Mouse (Mus musculus) forebrain, embryonic 12.5 days (tissue): ENCODE results near the gene Apob. TPM values are rescaled to one million over a fixed set of nuclear protein-coding genes. Genes with fewer than 3 reads are reported as not detected.
"Not testable (repeated sequence)": the region's sequence is repeated elsewhere in the genome, so short reads cannot be mapped to it uniquely, and the experiment has no call there.

Experiments
- ATAC-seq: fragments of 200-750 bp; cut with Nextera tagmentation; 2 replicates; pipeline ENCODE4 v1.8.0; 2017; ENCODE audit warnings: moderate TSS enrichment; ENCODE audit not compliant: low FRiP score
- H3K27ac ChIP-seq: fragments of 300-500 bp; sonication (generic); 2 replicates; pipeline ENCODE4 v1.5.1; 2016; ENCODE audit warnings: mild to moderate bottlenecking
- H3K27me3 ChIP-seq: fragments of 300-500 bp; sonication (generic); 2 replicates; pipeline ENCODE4 v1.6.1; 2016; ENCODE audit warnings: mild to moderate bottlenecking
- H3K36me3 ChIP-seq: fragments of 300-500 bp; sonication (generic); replicated peaks from 2 replicates; pipeline ENCODE4 v1.6.1; 2016; ENCODE audit warnings: mild to moderate bottlenecking
- H3K4me1 ChIP-seq: fragments of 300-500 bp; sonication (generic); 2 replicates; pipeline ENCODE4 v1.6.1; 2016
- H3K4me2 ChIP-seq: fragments of 300-500 bp; sonication (generic); 2 replicates; pipeline ENCODE4 v1.6.1; 2016; ENCODE audit warnings: mild to moderate bottlenecking, moderate library complexity
- H3K4me3 ChIP-seq: fragments of 300-500 bp; sonication (generic); replicated peaks from 2 replicates; pipeline ENCODE4 v1.5.1; 2016; ENCODE audit warnings: mild to moderate bottlenecking
- H3K9ac ChIP-seq: fragments of 300-500 bp; sonication (generic); 2 replicates; pipeline ENCODE4 v1.6.1; 2016; ENCODE audit warnings: mild to moderate bottlenecking
- H3K9me3 ChIP-seq: fragments of 300-500 bp; sonication (generic); 2 replicates; pipeline ENCODE4 v1.6.1; 2016
- WGBS: fragments of 180-500 bp; shearing (Covaris S2); methylation state at CpG from one replicate; pipeline ENCODE4 v1.1.7; 2016; 5-methylcytosine and 5-hydroxymethylcytosine counted together
- polyA plus RNA-seq: library from polyadenylated mRNA; unstranded; fragments of >200 nt; fragmentation: Nextera tagmentation; extraction: Ambion mirVana; gene quantifications from 2 replicates; pipeline ENCODE4 v1.2.1, GENCODE M21; 2016

Apob gene
- polyA plus RNA-seq, 1 experiment from 2014 or later = not detected

DNA sequence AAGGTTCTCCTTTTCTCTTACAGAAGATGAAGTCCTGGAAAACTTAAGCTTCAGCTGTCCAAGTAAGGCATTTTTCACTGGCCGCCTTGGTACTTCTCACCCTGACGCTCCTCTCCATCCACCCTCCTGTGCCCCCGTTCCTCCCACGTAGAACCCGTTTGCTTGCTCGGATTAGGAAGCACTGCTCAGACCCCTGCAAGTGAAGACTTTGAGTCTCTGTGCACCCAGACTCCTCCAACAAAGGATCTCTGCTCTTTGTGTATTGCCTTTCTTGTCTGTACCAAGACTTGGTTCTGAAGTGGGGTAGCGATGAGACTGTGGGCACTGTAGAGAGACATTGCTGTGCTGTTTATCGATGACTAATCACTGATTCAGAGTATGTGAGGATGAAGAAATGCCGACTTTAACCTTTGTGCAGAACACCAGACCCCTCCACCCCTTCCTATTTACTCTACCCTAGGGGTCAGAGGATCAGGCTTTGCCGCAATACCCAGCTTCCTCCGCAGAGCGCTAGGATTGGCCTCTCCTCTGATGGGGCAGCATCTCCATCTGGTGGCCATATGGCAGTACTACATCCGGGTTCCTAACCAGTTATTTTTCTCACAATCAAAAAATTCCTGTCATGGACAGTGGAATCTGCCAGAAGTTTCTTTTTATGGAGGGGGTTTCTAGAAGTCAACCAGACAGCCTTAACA lies 889 bp downstream of the Apob start:
- no peak overlapping the region for H3K4me2 ChIP-seq
- H3K9ac ChIP-seq = no peak overlapping the region
- H3K4me1 ChIP-seq = peaks cover 2% of the 10 kb centered on the region; the same call in 1 of the 2 replicates
- peaks cover 5% of the 10 kb centered on the region; the same call in 1 of the 2 replicates for H3K27me3 ChIP-seq
- no peaks in the 10 kb centered on the region for H3K9me3 ChIP-seq
- 44% methylated on average over 13 of the region's 13 CpGs for WGBS
- H3K4me3 ChIP-seq = no peak overlapping the region
- no peak overlapping the region for H3K27ac ChIP-seq
- peak; percentile 86 for ATAC-seq
- no peaks in the 10 kb centered on the region for H3K36me3 ChIP-seq

GRCm38 (mm10) chr12:7984411-7984810 lies 7.0 kb downstream of the Apob start:
- no peak for ATAC-seq
- H3K27me3 ChIP-seq = no peaks in the 10 kb centered on the region
- no peak overlapping the region for H3K27ac ChIP-seq
- H3K36me3 ChIP-seq = no peaks in the 10 kb centered on the region
- no peak overlapping the region for H3K4me2 ChIP-seq
- no peak overlapping the region for H3K9ac ChIP-seq
- H3K4me3 ChIP-seq = no peak overlapping the region
- H3K9me3 ChIP-seq = no peaks in the 10 kb centered on the region
- 92% methylated on average over 1 of the region's 1 CpGs for WGBS
- H3K4me1 ChIP-seq = no peaks in the 10 kb centered on the region

GRCm38 (mm10) chr12:7990804-7991203 lies 13.4 kb downstream of the Apob start:
- H3K4me1 ChIP-seq = no peaks in the 10 kb centered on the region
- 10% methylated on average over 3 of the region's 3 CpGs for WGBS

GRCm38 (mm10) chr12:7991570-7991969 lies 14.1 kb downstream of the Apob start:
- H3K36me3 ChIP-seq = no peaks in the 10 kb centered on the region
- no peak overlapping the region for H3K4me2 ChIP-seq
- H3K4me1 ChIP-seq = no peaks in the 10 kb centered on the region
- H3K9me3 ChIP-seq = no peaks in the 10 kb centered on the region
- no peak overlapping the region for H3K27ac ChIP-seq
- WGBS = 55% methylated on average over 1 of the region's 1 CpGs
- no peaks in the 10 kb centered on the region for H3K27me3 ChIP-seq
- ATAC-seq = no peak
- H3K9ac ChIP-seq = no peak overlapping the region
- no peak overlapping the region for H3K4me3 ChIP-seq

More at GRCm38 (mm10) chr12:7990804-7991203, 13.4 kb downstream of the Apob start:
- Histone ChIP-seq H3K9me3 (no peaks in the 10 kb centered on the region), H3K9ac (no peak overlapping the region), H3K27ac (no peak overlapping the region), H3K4me2 (no peak overlapping the region), H3K27me3 (no peaks in the 10 kb centered on the region), H3K4me3 (no peak overlapping the region), H3K36me3 (no peaks in the 10 kb centered on the region)
- ATAC-seq = 0 out of 2 replicates have a peak, but pooled peaks have one; percentile 20

- H3K27me3 ChIP-seq = no peaks in the 10 kb centered on the region
- no peaks in the 10 kb centered on the region for H3K36me3 ChIP-seq
- no peaks in the 10 kb centered on the region for H3K4me1 ChIP-seq
- H3K27ac ChIP-seq = no peak overlapping the region
- 85% methylated on average over 1 of the region's 1 CpGs for WGBS
- no peak for ATAC-seq
- H3K4me2 ChIP-seq = no peak overlapping the region
- no peak overlapping the region for H3K9ac ChIP-seq
- no peak overlapping the region for H3K4me3 ChIP-seq
- no peaks in the 10 kb centered on the region for H3K9me3 ChIP-seq
These were observed 43.5 kb downstream of the Apob start for GRCm38 (mm10) chr12:8020931-8021330.

- Histone ChIP-seq H3K4me1 (peaks cover 12% of the 10 kb centered on the region), H3K9ac (no peak overlapping the region), H3K27me3 (peaks cover 48% of the 10 kb centered on the region), H3K9me3 (no peaks in the 10 kb centered on the region), H3K4me2 (no peak overlapping the region), H3K4me3 (no peak overlapping the region), H3K36me3 (no peaks in the 10 kb centered on the region), H3K27ac (no peak overlapping the region)
- ATAC-seq = no peak
- 95% methylated on average over 7 of the region's 7 CpGs for WGBS
These were observed 52.1 kb downstream of the Apob start for GRCm38 (mm10) chr12:8029520-8029919.

GRCm38 (mm10) chr12:8030057-8030456 lies 52.6 kb downstream of the Apob start:
- no peak overlapping the region for H3K4me2 ChIP-seq
- peaks cover 12% of the 10 kb centered on the region for H3K4me1 ChIP-seq
- no peak overlapping the region for H3K27ac ChIP-seq
- WGBS = 77% methylated on average over 2 of the region's 2 CpGs
- H3K27me3 ChIP-seq = peaks cover 53% of the 10 kb centered on the region
- no peaks in the 10 kb centered on the region for H3K36me3 ChIP-seq
- ATAC-seq = no peak
- H3K4me3 ChIP-seq = no peak overlapping the region
- no peak overlapping the region for H3K9ac ChIP-seq
- no peaks in the 10 kb centered on the region for H3K9me3 ChIP-seq

GRCm38 (mm10) chr12:8031169-8031568 lies 53.7 kb downstream of the Apob start:
- not testable (repeated sequence) for H3K9me3 ChIP-seq, H3K4me3 ChIP-seq, H3K9ac ChIP-seq, H3K36me3 ChIP-seq, H3K27ac ChIP-seq, H3K4me2 ChIP-seq, ATAC-seq
- 89% methylated on average over 1 of the region's 1 CpGs for WGBS
- Histone ChIP-seq H3K4me1 (peaks cover 12% of the 10 kb centered on the region), H3K27me3 (peaks cover 64% of the 10 kb centered on the region)

GRCm38 (mm10) chr12:8031595-8032358 lies 54.3 kb downstream of the Apob start:
- 13% methylated on average over 14 of the region's 14 CpGs for WGBS

GRCm38 (mm10) chr12:8032359-8032755 lies 54.9 kb downstream of the Apob start:
- ATAC-seq = peak; percentile 41; the same call in 1 of the 2 replicates
- 37% methylated on average over 4 of the region's 4 CpGs for WGBS
- Histone ChIP-seq H3K27ac (no peak overlapping the region), H3K9me3 (no peaks in the 10 kb centered on the region), H3K4me1 (peaks cover 12% of the 10 kb centered on the region), H3K27me3 (peaks cover 63% of the 10 kb centered on the region), H3K4me2 (no peak overlapping the region), H3K4me3 (no peak overlapping the region), H3K36me3 (no peaks in the 10 kb centered on the region), H3K9ac (no peak overlapping the region)

More at GRCm38 (mm10) chr12:8031595-8032358, 54.3 kb downstream of the Apob start:
- Histone ChIP-seq H3K9me3 (no peaks in the 10 kb centered on the region), H3K4me1 (peaks cover 12% of the 10 kb centered on the region), H3K4me2 (no peak overlapping the region), H3K27me3 (peaks cover 67% of the 10 kb centered on the region), H3K27ac (no peak overlapping the region), H3K36me3 (no peaks in the 10 kb centered on the region), H3K9ac (no peak overlapping the region), H3K4me3 (no peak overlapping the region)
- peak; percentile 77 for ATAC-seq

DNA sequence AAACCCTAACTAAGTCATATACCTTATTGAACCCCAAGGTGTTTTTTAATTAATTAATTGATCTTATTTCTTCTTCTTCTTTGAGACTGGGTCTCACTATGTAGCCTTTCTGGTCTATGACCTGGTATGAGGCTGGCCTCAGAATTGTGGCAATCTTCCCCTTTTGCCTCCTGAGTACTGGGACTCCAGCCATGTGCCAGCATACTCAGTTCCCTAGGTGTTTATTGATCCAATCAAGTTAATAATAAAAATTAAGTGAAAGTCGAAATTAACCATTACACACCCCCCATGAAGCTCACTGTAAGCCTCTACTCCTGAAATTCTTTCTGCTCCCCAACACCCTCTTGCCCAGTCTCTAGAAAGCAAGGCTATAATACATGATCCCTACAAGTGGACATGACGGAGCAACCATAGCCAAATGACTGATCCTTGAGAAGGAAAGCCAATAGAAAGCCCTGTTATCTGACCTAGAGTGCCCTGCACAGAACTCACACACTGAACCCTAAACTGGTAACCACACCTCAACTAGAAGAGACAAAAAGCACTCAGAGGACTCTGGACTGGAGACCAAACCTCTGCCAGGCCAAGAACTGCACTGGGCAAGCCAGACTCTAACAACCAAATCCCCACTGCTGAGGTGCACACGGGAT lies 60.8 kb downstream of the Apob start:
- no peak overlapping the region for H3K9ac ChIP-seq
- WGBS = 84% methylated on average over 3 of the region's 3 CpGs

GRCm38 (mm10) chr12:8042626-8043394 lies 65.4 kb downstream of the Apob start:
- no peak overlapping the region for H3K4me3 ChIP-seq
- H3K9ac ChIP-seq = no peak overlapping the region
- no peak for ATAC-seq
- 75% methylated on average over 7 of the region's 7 CpGs for WGBS
- no peak overlapping the region for H3K4me2 ChIP-seq
- H3K27me3 ChIP-seq = no peaks in the 10 kb centered on the region
- no peak overlapping the region for H3K27ac ChIP-seq
- H3K9me3 ChIP-seq = no peaks in the 10 kb centered on the region
- no peaks in the 10 kb centered on the region for H3K4me1 ChIP-seq
- no peaks in the 10 kb centered on the region for H3K36me3 ChIP-seq

More for the DNA sequence above, 60.8 kb downstream of the Apob start:
- Histone ChIP-seq H3K4me2 (no peak overlapping the region), H3K9me3 (no peaks in the 10 kb centered on the region), H3K27me3 (peaks cover 29% of the 10 kb centered on the region), H3K36me3 (no peaks in the 10 kb centered on the region), H3K27ac (no peak overlapping the region), H3K4me3 (no peak overlapping the region), H3K4me1 (no peaks in the 10 kb centered on the region)
- ATAC-seq = no peak
